Mouse (Mus musculus): ENCODE data around the gene Grk6.

GRCm38 (mm10) chr13:55475750-55476149 lies 30.9 kb downstream of the Grk6 start:
- TF ChIP-seq CTCF (IDR thresholded peaks at IDR 0.05; ENCODE audit: borderline replicate concordance, control insufficient read depth, extremely low read depth, insufficient read depth, low read length, poor library complexity) (no peak), POLR2A (IDR thresholded peaks at IDR 0.05; ENCODE audit: control insufficient read depth, extremely low read depth, insufficient read depth, low read length, poor library complexity) (no peak)
